Mouse (Mus musculus) inflammation-experienced regulatory T-cells, adult 16 weeks (primary cell): ENCODE data around the gene Il7r. TPM values are rescaled to one million over a fixed set of nuclear protein-coding genes. Genes with fewer than 3 reads are reported as not detected.

Experiments
- polyA plus RNA-seq: library from polyadenylated mRNA; unstranded; fragments of 100-300 nt; shearing (Covaris generic); gene quantifications from one replicate; pipeline ENCODE4 v1.2.1, GENCODE M21; 2017

The Il7r gene
- 247 TPM for polyA plus RNA-seq

GRCm38 (mm10) chr15:9530076-9530475, at the start of gene Il7r:
Gene Il7r (minus strand): TSS chr15:9530176.

Other genes with a start within 250 kb of the Il7r start
- not detected for gene Ugt3a2, start 194.6 kb downstream of the Il7r start, polyA plus RNA-seq
- 5.0 TPM for gene Capsl, start 94.1 kb downstream of the Il7r start, polyA plus RNA-seq
- gene Spef2, start 218.7 kb upstream of the Il7r start, polyA plus RNA-seq = 2.8 TPM